Mouse (Mus musculus) CD4-positive helper T cell, adult 2 months (primary cell): ENCODE data around the gene Lmna.

Source experiments
- DNase-seq: peaks from one replicate; pipeline ENCODE4 v3.0.0-alpha.2; 2012; ENCODE audit warnings: low read depth, missing footprints, low spot score

Lmna gene

GRCm38 (mm10) chr3:88509692-88510420 lies at the start of gene Lmna:
TSS of gene Lmna (minus strand) at chr3:88509956.
- DNase-seq: peak; percentile 100

GRCm38 (mm10) chr3:88556616-88557015 lies 46.9 kb upstream of the Lmna start:
- DNase-seq: no peak

GRCm38 (mm10) chr3:88555731-88556130 lies 46.0 kb upstream of the Lmna start:
- DNase-seq: no peak

DNA sequence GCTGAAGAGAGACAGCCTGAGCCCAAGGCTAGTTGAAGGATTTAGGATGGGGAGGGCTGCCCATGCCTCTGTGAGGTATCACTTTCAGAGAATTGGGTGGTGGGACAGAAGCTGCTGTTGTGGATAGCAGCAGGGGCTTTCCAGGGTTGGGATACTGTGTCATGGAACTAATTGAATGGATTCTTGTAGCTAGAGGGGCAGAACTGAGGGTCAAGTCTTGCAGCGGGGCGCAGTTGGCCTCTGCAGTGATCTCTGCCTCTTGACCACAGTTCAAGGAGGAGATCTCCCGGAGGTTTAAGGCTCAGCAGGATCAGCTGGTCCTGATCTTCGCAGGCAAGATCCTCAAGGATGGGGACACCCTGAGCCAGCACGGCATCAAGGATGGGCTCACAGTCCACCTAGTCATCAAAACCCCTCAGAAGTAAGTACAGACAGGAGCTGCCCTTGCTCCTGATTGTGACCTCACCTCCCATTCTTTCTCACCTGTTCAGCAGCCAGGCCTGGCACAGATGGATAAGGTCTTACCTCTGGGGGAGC lies 45.4 kb upstream of the Lmna start:
- DNase-seq: no peak

DNA sequence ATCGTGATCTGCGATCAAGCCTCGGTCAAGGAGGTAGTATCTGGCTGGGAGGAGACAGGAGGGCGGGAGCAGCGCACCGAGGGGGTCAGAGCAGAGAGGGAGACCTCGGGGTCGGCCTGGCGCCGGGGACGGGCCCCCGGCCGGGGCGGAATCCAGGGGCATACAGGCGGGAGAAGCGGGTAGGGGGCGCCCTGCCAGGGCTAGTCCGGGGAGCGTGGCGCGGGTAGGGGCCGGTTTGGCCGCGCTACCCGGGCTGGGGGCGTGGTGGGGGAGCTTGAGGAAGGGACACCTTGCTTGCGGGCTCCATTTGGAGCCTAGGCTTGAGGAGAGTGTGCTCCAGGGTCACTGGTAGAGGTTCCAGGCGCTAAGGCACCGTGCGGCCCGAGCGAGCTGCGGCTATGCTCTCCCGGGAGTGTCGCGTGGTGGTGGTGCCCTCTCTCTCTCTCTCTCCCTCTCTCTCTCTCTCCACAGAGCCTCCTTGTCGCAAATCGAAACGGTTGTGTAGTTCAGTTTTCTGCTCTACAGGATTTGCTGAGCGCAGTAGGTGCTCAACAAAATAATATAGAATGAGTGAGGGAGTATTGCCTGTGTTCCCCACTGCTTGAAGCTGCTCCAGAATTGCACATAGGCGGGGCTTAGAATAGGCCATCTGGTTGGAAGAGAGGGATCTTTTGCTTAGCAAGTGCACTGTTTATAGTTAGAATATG lies 44.3 kb upstream of the Lmna start:
- DNase-seq: peak; percentile 69

DNA sequence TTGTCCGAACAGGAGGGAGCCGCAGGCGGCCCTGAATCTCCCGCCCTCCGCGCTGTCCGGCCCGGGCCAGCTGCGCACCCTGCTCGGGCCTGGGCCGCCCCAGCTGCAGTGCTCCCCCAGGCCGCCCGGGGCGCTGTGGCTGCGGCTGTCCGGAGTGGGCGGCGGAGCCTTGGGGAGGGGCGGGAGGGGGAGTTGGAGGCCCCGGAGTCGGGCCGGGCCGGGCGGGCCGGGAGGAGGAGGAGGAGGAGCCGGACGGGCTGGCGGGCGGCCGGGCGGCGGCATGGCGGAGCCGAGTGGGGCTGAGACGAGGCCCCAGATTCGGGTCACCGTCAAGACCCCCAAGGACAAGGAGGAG lies 43.7 kb upstream of the Lmna start, which contains the start of gene Ubqln4:
TSS of gene Ubqln4 (plus strand) at position 234 of the 355 bp plus-strand sequence.
- DNase-seq: peak; percentile 91

GRCm38 (mm10) chr3:88552676-88553524 lies 43.1 kb upstream of the Lmna start, which contains the start of gene Lamtor2:
TSS of gene Lamtor2 (minus strand) at chr3:88553074.
- peak; percentile 93 for DNase-seq

- DNase-seq: no peak
Measured at GRCm38 (mm10) chr3:88552082-88552645, 42.4 kb upstream of the Lmna start.

DNA sequence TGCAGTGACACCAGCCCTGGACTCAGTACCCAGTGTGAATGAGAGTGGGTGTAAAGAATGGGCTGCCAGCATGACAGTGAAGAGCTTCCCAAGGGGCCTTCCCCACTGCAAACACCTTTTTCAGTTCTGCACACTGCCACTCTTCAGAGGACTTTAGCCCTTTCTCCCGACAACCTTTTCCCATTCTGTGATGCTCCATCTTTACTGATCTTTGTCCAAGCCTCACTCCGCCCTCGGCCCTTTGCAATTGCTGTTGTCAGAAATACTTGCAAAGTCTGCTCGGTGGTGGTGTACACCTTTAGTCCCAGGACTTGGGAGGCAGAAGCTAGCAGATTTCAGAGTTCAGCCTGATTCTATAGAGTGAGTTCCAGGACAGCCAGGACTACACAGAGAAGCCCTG lies 41.8 kb upstream of the Lmna start:
- DNase-seq: no peak

GRCm38 (mm10) chr3:88548180-88548917 lies 38.6 kb upstream of the Lmna start, which contains the start of gene Rab25:
TSS of gene Rab25 (minus strand) at chr3:88548300.
- DNase-seq: no peak

DNA sequence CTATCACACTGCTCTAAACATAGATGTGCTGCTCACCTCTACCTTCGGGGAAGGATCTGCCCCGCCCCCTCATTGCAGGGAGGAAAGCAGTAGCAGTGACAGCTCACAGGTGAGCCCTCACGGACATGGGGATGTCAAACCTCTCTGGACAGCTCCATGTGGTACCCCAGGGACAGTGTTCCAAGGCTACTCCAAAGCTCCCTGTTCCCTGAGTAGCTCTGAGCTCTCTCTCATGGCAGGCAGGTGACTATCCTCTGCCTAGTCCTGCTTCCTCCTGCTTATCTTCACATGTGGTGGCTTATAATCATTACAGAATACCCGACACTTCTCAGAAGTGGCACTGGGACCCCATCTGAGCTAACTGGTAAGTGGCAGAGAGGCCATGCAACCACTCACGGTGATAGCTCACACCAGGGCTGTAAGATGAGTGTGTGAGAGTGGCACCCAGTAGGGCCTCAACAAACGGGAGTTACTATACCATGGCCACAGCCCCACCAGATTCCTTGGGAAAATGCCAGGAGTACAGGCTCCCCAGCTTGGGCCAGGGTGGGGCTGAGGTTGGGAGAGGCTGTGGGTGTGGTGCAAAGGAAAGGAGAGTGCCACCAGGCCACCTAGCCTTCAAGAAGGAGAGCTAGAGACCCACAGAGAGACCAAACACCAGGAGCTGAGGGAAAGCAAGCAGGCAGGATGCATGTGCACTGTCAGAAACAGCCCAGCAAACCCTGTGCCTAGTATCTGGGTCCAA lies 37.1 kb upstream of the Lmna start:
- DNase-seq: no peak

GRCm38 (mm10) chr3:88544955-88545591 lies 35.3 kb upstream of the Lmna start:
- DNase-seq: no peak

DNA sequence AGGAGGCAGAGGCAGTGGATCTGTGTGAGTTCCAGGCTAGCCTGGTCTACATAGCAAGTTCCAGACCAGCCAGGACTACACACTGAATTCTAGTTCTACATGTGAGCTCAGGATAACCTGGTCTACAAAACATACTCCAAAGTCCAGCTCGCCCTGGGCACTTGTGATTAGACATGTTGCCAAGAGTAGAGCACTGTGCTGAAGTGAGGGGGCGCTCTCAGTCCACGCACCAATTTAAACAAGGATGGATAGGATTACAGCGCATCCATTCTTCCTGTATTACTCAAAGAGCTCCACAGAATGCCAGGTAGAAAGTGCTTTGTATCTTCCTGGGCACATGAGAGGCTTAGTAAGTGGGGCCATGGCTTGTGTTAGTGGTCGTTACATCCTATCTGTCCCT lies 34.8 kb upstream of the Lmna start:
- DNase-seq: no peak

GRCm38 (mm10) chr3:88543651-88544410 lies 34.1 kb upstream of the Lmna start:
- no peak for DNase-seq

DNA sequence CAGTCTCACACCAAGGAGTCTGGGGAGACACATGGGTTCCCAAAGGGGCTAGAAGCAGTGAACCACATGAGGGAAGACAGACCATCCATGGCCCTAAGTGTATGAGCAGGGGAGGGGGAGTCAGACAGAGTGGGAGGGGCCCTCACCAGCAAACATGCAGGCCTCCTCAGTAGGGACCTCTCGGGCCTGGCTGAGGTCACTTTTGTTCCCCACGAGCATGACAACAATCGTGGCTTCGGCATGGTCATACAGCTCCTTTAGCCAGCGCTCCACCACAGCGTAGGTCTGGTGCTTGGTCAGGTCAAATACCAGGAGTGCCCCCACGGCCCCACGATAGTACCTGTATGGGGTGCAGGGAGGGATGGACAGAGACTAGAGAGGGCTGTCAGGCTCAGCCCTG lies 33.4 kb upstream of the Lmna start:
- no peak for DNase-seq

DNA sequence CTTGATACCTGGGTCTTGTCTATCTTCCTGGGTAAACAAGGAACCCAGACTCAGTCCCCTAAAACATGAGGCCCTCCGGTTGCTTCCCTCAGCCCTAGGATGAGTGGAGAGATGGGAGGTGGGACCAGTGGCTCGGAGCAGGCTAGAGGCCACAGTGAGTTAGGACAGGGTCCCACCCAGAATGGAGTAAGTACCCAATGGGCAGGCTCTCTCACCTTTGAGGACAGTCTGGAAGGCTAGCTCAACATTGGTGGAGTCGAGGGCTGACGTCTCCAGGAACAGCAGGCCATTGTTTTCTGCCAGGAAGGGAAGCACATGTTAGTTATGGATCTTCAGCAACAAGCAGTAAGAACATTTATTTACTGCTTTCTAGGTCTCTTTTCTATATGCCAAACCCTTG lies 32.7 kb upstream of the Lmna start:
- no peak for DNase-seq

GRCm38 (mm10) chr3:88541622-88542401 lies 32.1 kb upstream of the Lmna start:
- DNase-seq: no peak

DNA sequence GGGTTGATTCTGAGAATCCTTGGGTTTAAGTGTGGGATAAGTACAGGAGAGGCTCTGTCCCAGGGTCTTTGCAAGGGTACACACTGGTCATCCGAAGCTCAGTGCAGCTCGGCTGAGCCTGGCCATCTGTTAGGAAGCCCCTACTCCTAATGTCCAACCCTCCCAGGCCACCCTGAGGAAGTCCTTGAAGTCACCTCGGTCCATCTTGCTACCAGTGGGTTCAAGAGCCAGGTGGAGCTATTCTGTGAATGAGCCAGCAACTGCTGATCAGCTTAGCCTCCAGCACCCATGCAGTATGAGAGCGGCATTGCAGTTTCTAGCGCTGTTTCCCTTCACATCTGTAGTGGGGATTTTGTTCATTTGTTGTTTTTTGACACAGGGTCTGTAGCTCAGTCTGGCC lies 30.3 kb upstream of the Lmna start:
- DNase-seq: no peak
